Mouse (Mus musculus) embryonic facial prominence, embryonic 11.5 days (tissue): ENCODE measurements around the gene Jmjd6. TPM values are rescaled to one million over a fixed set of nuclear protein-coding genes. Genes with fewer than 3 reads are reported as not detected.

ENCODE experiments used
- ATAC-seq: fragments of 200-750 bp; cut with Nextera tagmentation; replicated peaks from 2 replicates; pipeline ENCODE4 v1.8.0; 2017; ENCODE audit warnings: low read depth; ENCODE audit not compliant: insufficient number of reproducible peaks, low FRiP score, low TSS enrichment
- DNase-seq: peaks from one replicate; pipeline ENCODE4 v3.0.0-alpha.2; 2015; ENCODE audit warnings: low spot score
- H3K27ac ChIP-seq: fragments of 300-500 bp; sonication (generic); replicated peaks from 2 replicates; pipeline ENCODE4 v1.5.1; 2014; ENCODE audit warnings: mild to moderate bottlenecking, low read depth, low read length, control low read depth
- H3K27me3 ChIP-seq: fragments of 300-500 bp; sonication (generic); 2 replicates; pipeline ENCODE4 v1.6.1; 2014; ENCODE audit warnings: mild to moderate bottlenecking, low read length, moderate library complexity, mixed read lengths; ENCODE audit not compliant: control insufficient read depth, insufficient read depth
- H3K36me3 ChIP-seq: fragments of 300-500 bp; sonication (generic); replicated peaks from 2 replicates; pipeline ENCODE4 v1.6.1; 2014; ENCODE audit warnings: low read depth, mild to moderate bottlenecking, low read length, moderate library complexity, mixed read lengths; ENCODE audit not compliant: control insufficient read depth, insufficient read depth
- H3K4me1 ChIP-seq: fragments of 300-500 bp; sonication (generic); 2 replicates; pipeline ENCODE4 v1.6.1; 2014; ENCODE audit warnings: low read length, mixed read lengths; ENCODE audit not compliant: control insufficient read depth, insufficient read depth
- H3K4me2 ChIP-seq: fragments of 300-500 bp; sonication (generic); 2 replicates; pipeline ENCODE4 v1.6.1; 2014; ENCODE audit warnings: low read depth, mild to moderate bottlenecking, control low read depth, low read length, moderate library complexity
- H3K4me3 ChIP-seq: fragments of 300-500 bp; sonication (generic); 2 replicates; pipeline ENCODE4 v1.5.1; 2014; ENCODE audit warnings: low read depth, low read length, control low read depth
- H3K9ac ChIP-seq: fragments of 300-500 bp; sonication (generic); replicated peaks from 2 replicates; pipeline ENCODE4 v1.6.1; 2014; ENCODE audit warnings: mild to moderate bottlenecking, control low read depth, low read length
- H3K9me3 ChIP-seq: fragments of 300-500 bp; sonication (generic); replicated peaks from 2 replicates; pipeline ENCODE4 v1.6.1; 2016; ENCODE audit warnings: mild to moderate bottlenecking, low read length, inconsistent platforms, mixed read lengths; ENCODE audit not compliant: control insufficient read depth
- WGBS: fragments of 180-500 bp; shearing (Covaris S2); extraction: QIAGEN DNeasy Blood & Tissue Kit; methylation state at CpG from one replicate; pipeline ENCODE4 v1.1.7; 2014; 5-methylcytosine and 5-hydroxymethylcytosine counted together
- polyA plus RNA-seq: library from polyadenylated mRNA; unstranded; fragments of >200 nt; fragmentation: Nextera tagmentation; extraction: Ambion mirVana; gene quantifications from 2 replicates; pipeline ENCODE4 v1.2.1, GENCODE M21; 2014

Gene Jmjd6
- polyA plus RNA-seq, 1 experiment from 2014 or later, result 74.2 TPM

- no peaks in the 10 kb centered on the region for H3K9me3 ChIP-seq
- ATAC-seq (no peak), DNase-seq (no peak)
- H3K27ac ChIP-seq, result no peak overlapping the region
- no peak overlapping the region for H3K4me2 ChIP-seq
- H3K4me1 ChIP-seq, result peaks cover 3% of the 10 kb centered on the region
- no peaks in the 10 kb centered on the region for H3K27me3 ChIP-seq
- no peak overlapping the region for H3K9ac ChIP-seq
- WGBS, result 89% methylated on average over 5 of the region's 5 CpGs
- no peaks in the 10 kb centered on the region for H3K36me3 ChIP-seq
- H3K4me3 ChIP-seq, result no peak overlapping the region
These were observed 23.2 kb downstream of the Jmjd6 start for GRCm38 (mm10) chr11:116819932-116820593.

- H3K27ac ChIP-seq, result no peak overlapping the region
- no peaks in the 10 kb centered on the region for H3K27me3 ChIP-seq
- 77% methylated on average over 8 of the region's 8 CpGs for WGBS
- H3K4me3 ChIP-seq, result no peak overlapping the region
- H3K4me1 ChIP-seq, result peaks cover 13% of the 10 kb centered on the region
- H3K36me3 ChIP-seq, result no peaks in the 10 kb centered on the region
- no peak overlapping the region for H3K9ac ChIP-seq
- ATAC-seq (no peak), DNase-seq (no peak)
- no peak overlapping the region for H3K4me2 ChIP-seq
- no peaks in the 10 kb centered on the region for H3K9me3 ChIP-seq
These were observed 24.5 kb downstream of the Jmjd6 start for GRCm38 (mm10) chr11:116818722-116819121.

DNA sequence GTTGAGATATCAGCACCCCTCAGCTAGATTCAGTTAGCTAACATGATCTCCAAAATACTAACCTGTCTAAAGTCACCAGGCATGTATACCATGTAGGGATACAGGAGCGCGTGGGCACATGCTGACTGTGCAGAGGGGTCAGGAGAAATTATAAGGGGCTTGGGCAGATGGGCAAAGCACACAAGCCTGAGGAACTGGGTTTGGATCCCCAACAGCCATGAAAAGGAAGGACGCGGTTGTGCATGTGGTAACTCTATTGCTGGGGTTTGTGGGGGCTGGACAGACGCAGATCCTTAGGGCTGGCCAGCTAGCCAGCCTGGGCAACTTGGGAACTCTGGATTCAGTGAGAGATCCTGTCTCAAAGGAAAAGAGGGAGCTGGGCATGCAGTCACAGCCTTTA, 25.7 kb downstream of the Jmjd6 start:
- no peak for ATAC-seq
- H3K9me3 ChIP-seq, result no peaks in the 10 kb centered on the region
- H3K4me1 ChIP-seq, result peaks cover 25% of the 10 kb centered on the region
- H3K27me3 ChIP-seq, result no peaks in the 10 kb centered on the region
- H3K4me2 ChIP-seq, result no peak overlapping the region
- no peak overlapping the region for H3K27ac ChIP-seq
- H3K9ac ChIP-seq, result no peak overlapping the region
- WGBS, result 97% methylated on average over 5 of the region's 5 CpGs
- no peaks in the 10 kb centered on the region for H3K36me3 ChIP-seq
- no peak for DNase-seq
- H3K4me3 ChIP-seq, result no peak overlapping the region

- DNase-seq, result no peak
- Histone ChIP-seq H3K9me3 (no peaks in the 10 kb centered on the region), H3K4me3 (no peak overlapping the region), H3K36me3 (no peaks in the 10 kb centered on the region), H3K27ac (no peak overlapping the region), H3K27me3 (no peaks in the 10 kb centered on the region), H3K9ac (no peak overlapping the region), H3K4me1 (peaks cover 27% of the 10 kb centered on the region), H3K4me2 (no peak overlapping the region)
- WGBS, result 68% methylated on average over 5 of the region's 5 CpGs
- no peak for ATAC-seq
These were observed 26.5 kb downstream of the Jmjd6 start for GRCm38 (mm10) chr11:116816769-116817168.

DNA sequence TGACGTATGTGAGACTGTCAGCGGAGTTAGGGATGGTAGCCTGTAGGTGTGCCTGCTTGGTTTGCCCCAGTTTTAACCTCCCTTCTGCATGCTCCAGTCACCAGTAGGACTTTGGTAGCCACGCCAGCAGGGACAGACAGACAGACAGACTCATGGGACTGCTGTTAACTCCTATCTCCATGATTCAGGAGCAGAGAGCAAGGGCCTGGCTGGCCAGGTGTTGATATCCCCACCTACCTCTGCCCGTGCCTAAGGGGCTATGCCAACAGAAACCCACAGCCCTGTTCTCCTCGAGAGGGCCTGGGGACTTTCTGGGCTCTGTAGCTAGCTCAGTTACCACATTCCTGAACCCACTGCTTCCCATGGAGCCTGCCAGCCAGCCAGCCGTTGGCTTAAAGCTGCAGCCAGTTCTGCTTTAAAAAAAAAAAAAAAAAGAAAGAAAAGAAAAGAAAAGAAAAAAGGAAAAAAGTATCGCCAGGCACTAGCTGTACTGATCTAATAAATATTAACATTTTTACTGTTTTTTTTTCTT, 28.3 kb downstream of the Jmjd6 start:
- Histone ChIP-seq H3K27me3 (no peaks in the 10 kb centered on the region), H3K9me3 (no peaks in the 10 kb centered on the region), H3K27ac (peak overlapping the region; percentile 87), H3K36me3 (no peaks in the 10 kb centered on the region), H3K4me3 (no peak overlapping the region), H3K9ac (peak overlapping the region; percentile 2; the same call in 1 of the 2 replicates), H3K4me1 (peaks cover 27% of the 10 kb centered on the region), H3K4me2 (no peak overlapping the region)
- peak; percentile 44 for DNase-seq
- no peak for ATAC-seq
- 22% methylated on average over 7 of the region's 7 CpGs for WGBS

- Histone ChIP-seq H3K27ac (peak overlapping the region; percentile 87), H3K9me3 (no peaks in the 10 kb centered on the region), H3K36me3 (no peaks in the 10 kb centered on the region), H3K4me1 (peaks cover 27% of the 10 kb centered on the region), H3K4me3 (no peak overlapping the region), H3K9ac (peak overlapping the region; percentile 34), H3K27me3 (no peaks in the 10 kb centered on the region), H3K4me2 (no peak overlapping the region)
- DNase-seq, result peak; percentile 66
- no peak for ATAC-seq
- 4% methylated on average over 20 of the region's 20 CpGs for WGBS
These were observed 29.0 kb downstream of the Jmjd6 start for GRCm38 (mm10) chr11:116814076-116814883.

GRCm38 (mm10) chr11:116813610-116814009, 29.6 kb downstream of the Jmjd6 start:
- Histone ChIP-seq H3K27me3 (no peaks in the 10 kb centered on the region), H3K27ac (peak overlapping the region; percentile 87), H3K9me3 (no peaks in the 10 kb centered on the region), H3K4me1 (peaks cover 27% of the 10 kb centered on the region), H3K9ac (no peak overlapping the region; the same call in 1 of the 2 replicates), H3K36me3 (no peaks in the 10 kb centered on the region), H3K4me2 (no peak overlapping the region), H3K4me3 (no peak overlapping the region)
- DNase-seq (no peak), ATAC-seq (no peak)
- 78% methylated on average over 13 of the region's 13 CpGs for WGBS
